Mouse (Mus musculus): Measurements from ENCODE around the gene Tmem201.

The Tmem201 gene

GRCm38 (mm10) chr4:149711955-149712354 lies 25.9 kb downstream of the Tmem201 start:
- peak; percentile 77 for DNase-seq

- no peak for DNase-seq
Measured at GRCm38 (mm10) chr4:149711485-149711884, 26.4 kb downstream of the Tmem201 start.

- peak; percentile 72 for DNase-seq
Measured at GRCm38 (mm10) chr4:149710510-149710909, 27.3 kb downstream of the Tmem201 start.

GRCm38 (mm10) chr4:149705941-149706340 lies 31.9 kb downstream of the Tmem201 start:
- DNase-seq: no peak

GRCm38 (mm10) chr4:149705298-149705697 lies 32.5 kb downstream of the Tmem201 start:
- no peak for DNase-seq

- no peak for DNase-seq
Measured at GRCm38 (mm10) chr4:149702210-149702979, 35.4 kb downstream of the Tmem201 start, which contains the start of gene Pik3cd. Gene Pik3cd, minus strand, starts transcription at chr4:149702571.

- DNase-seq: peak; percentile 60
Measured at GRCm38 (mm10) chr4:149701426-149702209, 36.2 kb downstream of the Tmem201 start.

- DNase-seq: no peak
Measured at GRCm38 (mm10) chr4:149699953-149700352, 37.9 kb downstream of the Tmem201 start.

- DNase-seq: peak; percentile 82
Measured at GRCm38 (mm10) chr4:149698197-149698821, 39.5 kb downstream of the Tmem201 start.

- peak; percentile 31 for DNase-seq
Measured at GRCm38 (mm10) chr4:149697506-149698196, 40.2 kb downstream of the Tmem201 start.

GRCm38 (mm10) chr4:149696189-149696971 lies 41.5 kb downstream of the Tmem201 start:
- peak; percentile 49 for DNase-seq

GRCm38 (mm10) chr4:149691368-149691767 lies 46.5 kb downstream of the Tmem201 start:
- DNase-seq: no peak

- no peak for DNase-seq
Measured at GRCm38 (mm10) chr4:149690828-149691280, 47.0 kb downstream of the Tmem201 start.

- DNase-seq: no peak
Measured at GRCm38 (mm10) chr4:149689822-149690700, 47.8 kb downstream of the Tmem201 start.

- no peak for DNase-seq
Measured at GRCm38 (mm10) chr4:149688861-149689260, 49.0 kb downstream of the Tmem201 start.

- no peak for DNase-seq
Measured at GRCm38 (mm10) chr4:149684841-149685623, 52.8 kb downstream of the Tmem201 start.

- no peak for DNase-seq
Measured at GRCm38 (mm10) chr4:149683875-149684274, 54.0 kb downstream of the Tmem201 start.

- no peak for DNase-seq
Measured at GRCm38 (mm10) chr4:149679056-149679770, 58.6 kb downstream of the Tmem201 start.

- DNase-seq: no peak
Measured at GRCm38 (mm10) chr4:149678006-149678405, 59.8 kb downstream of the Tmem201 start.
